Mouse (Mus musculus) brain, adult 2 months (tissue): ENCODE results near the gene Armc3.
A peak's percentile ranks its signal among the peaks of the same experiment; 100 is the strongest.

Source experiments
- DNase-seq: peaks from one replicate; pipeline ENCODE4 v3.0.0; 2011; ENCODE audit warnings: low read depth, low spot score

The Armc3 gene

DNA sequence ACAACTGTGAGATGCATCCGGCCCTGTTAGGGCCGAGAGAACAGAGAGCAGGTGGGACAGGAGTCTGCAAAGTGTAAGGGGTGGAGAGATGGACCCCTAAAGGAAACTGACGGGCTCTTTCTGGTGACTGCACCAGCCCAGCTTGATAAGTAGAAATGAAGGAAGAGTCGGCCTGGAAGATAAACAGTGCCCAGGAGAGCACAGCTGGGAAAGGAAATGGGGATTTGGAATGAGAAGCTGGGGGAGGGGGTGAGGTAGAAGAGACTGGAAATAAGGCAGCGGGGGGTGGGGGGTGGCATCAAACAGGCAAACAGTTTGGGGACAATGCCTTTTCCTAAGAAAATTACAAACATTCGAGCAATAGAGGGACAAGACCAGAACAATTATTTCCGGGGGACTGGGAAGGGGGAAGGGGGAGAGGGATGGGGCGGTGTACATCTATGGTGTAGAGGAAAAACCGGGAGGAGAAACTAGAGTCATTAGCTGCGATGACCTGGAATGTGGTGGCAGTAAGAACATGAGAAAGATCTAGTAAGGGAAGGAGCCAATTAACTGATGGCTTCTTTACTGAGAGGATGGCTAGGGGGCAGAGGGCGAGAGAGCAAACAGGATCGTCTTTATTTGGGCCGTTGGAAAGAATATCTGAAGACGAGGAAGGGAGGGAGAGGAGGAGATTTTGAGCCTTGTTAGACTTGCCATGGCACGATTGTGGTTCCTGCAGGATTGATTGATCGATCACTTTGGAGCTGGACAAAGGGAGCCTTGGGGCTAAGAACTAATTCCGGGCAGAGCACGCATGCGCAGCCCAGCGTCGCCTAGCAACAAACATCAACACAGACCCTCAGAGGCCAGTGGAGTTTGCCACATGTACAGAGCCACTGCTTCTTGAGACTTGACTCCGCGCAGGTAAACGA is at the start of gene Armc3:
Armc3 (plus strand) TSS at position 851 of the 914 bp plus-strand sequence.
- DNase-seq: peak; percentile 75

DNA sequence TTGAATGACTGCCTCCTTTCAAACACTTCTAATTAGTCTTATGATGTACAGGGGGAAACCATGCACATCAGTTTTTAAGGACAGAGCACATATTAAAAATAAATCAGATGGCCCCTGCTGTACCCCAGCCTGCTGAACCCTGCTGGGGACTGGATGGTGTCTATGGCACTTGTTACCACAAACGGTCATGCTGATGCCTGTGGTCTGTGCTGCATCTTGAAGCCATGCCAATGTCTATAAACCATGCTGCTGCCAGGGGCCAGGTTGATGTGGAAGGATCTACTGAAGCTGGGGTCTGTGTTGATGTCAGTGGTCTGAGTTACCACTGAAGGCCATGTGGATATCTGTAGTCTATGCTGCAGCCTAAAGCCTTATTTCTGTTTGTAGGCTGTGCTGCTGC is 46.4 kb upstream of the Armc3 start:
- no peak for DNase-seq

DNA sequence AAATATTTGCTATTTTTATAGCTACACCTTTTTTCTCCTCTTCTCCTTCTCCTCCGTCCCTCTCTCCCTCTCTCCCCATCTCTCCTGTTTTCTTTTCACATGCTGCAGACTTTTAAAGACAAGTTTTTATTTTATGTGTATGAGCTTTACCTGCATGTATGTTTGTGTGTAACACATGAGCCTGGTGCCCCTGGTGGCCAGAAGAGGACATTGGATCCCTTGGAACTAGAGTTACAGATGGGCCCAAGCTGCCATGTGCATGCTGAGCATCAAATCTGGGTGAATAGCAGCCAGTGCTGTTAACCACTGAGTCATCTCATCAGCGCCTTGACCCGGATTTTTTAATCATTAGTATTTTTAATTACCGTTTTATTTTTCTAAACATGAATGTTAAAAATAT is 42.9 kb upstream of the Armc3 start:
- peak; percentile 46 for DNase-seq

DNA sequence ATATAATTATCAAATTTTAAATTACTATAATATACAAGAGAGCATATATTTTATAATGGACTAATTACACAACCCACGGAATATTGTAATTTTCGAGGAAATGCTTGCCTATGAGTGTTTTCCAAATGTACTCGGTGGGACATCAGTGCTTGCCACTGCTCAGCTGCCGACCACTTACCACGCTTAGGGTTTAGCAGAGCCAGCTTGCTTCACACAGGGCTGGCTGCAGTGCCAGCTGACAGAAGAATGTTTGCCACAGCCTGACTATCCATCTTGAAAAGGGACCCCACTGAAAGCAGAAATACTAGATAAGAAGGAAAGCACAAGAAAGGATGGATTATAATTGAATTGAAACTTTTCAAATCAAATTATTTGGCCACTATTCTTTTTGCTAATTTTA is 39.6 kb upstream of the Armc3 start:
- no peak for DNase-seq

DNA sequence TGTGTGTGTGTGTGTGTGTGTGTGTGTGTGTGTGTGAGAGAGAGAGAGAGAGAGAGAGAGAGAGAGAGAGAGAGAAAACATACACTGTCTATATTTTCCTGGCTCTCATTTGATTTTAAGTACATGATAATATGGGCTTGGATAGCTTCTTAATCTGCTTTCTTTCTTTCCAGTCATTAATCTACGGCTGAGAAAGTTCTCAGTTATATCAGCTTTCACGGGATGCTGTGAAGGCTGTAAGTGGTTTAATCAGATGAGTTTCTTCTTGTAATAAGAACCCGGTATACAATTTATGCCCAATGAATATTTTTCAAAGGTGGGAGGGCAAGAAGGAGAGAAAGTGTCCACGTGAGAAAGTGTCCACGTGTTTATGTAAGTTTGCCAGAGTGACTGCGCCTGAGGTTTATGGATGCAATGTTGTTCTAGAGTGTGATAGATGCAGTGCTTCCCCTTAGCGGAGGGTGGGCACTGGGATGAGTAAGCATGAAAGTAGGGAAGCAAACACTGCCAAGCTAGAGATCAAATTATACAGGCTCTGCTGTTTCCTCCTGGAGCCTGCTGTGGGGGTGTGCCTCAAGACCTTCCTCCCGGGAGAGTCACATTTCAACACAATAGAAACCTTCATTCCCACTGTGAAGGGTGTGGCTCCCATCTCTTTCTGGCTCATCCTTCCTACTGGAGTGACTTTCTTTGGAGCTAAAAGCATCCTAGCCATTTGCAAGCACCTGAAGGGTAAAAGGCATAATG is 38.6 kb upstream of the Armc3 start:
- peak; percentile 76 for DNase-seq

DNA sequence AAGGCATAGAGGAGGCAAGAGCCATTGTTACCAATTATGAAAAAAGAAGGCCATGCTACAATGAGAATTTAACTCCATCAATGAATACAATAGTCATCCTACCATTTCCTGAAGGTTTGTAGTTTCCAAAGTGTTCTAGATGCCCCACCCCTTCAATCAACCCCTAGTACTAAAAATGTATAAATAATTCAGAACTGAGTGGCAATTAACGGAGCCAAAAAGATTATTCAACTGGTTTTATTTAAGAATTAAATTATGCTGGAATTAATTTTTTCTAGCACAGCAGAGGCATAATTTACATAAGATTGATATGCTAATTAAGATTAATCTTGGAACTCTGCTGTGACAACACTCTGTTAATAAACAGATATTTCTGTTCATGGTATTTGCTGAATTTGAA is 34.9 kb upstream of the Armc3 start:
- no peak for DNase-seq

DNA sequence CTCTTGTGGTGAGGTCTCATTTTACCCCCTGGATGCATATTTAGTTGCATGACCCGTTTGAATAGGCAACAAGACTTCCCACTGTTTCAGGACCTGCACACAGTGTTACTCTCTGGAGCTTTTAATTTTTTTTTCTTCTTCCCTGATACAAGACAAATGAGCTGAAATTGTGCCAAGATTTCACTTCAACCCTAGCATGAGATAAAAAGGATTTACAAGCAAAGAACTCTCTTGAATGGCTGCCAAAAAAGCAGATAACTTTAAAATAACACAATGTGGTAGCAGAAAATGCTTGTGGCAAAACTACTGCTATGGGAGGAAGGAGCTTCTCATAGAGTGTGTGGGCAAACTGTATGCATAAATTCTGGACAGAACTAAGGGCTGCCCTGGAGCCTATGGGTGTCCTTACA is 22.3 kb upstream of the Armc3 start:
- peak; percentile 73 for DNase-seq

DNA sequence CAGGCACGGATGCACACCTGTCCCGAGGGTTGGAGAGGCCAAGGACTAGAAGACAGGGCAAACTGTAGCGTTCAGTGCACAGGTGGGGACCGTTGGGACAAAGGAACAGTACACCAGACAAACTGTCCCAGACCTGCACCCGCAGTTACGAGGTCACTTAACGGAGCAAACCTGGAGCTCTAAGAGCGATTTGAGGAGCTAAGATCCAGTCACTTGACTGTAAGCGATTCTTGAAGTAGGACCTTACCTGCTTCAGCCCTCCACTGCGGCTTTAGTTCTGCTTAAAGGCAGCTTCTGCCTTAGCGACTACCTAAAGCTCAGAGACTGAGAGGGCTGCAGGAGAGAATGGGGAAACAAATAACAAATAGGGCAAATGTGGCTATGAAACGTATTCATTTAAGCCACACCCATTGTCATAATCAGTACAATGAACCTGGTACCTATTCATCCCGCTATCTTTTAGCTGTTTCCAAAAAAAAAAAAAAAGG is 308 bp downstream of the Armc3 start:
- no peak for DNase-seq

DNA sequence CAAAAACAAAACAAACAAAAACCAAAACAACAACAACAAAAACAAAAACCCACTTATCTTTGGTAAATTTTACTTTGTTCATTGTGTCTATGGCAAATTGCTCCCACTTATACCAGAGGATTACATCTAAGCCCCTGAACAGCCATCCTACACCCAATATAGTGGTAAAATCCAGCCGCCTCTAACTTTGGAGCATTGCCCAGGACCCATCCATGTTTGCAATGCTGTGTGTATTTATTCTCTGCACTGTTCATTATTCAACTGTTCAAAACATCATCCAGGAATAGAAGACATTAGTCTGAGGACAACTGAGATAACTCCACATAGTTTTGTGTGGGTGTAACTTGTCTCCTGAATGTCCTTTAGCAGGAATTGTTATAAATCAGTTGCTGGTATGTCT is 1.0 kb downstream of the Armc3 start:
- DNase-seq: peak; percentile 6

DNA sequence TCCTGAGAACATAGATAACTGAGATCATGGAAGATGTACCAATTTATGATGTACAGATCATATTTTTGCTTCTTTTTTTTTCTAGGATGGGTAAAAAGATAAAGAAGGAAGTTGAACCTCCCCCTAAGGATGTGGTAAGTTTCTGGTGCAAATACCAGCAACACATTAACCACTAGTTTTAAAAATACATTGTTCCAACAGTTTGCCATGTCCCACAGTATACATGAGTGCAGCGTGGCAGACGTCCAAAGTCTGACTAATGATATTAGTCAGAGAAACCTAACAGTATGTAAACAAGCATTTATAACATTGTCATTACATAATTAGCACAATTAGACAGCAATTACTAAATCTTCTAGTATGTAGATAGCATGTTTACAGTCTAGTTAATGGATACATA is 2.6 kb downstream of the Armc3 start:
- DNase-seq: peak; percentile 12

DNA sequence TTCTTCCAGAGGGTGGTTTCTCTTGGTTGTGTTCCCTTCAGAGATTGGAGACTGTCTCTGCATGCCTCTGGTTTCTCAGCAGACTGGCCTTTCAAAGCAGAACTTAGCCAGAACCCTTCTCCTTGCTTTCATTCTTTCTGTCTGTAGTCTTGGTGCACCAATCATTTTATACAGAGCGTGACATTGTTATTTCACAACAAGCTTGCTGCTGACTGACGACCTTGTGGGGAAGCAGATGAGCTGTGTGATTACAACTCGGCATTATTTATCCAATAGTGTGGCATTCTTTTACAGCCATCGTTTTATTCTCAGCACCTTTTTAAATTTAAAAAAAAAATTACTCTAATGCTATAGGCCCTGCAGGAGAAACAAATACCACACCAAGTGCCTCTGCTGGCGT is 35.2 kb downstream of the Armc3 start:
- DNase-seq: no peak

DNA sequence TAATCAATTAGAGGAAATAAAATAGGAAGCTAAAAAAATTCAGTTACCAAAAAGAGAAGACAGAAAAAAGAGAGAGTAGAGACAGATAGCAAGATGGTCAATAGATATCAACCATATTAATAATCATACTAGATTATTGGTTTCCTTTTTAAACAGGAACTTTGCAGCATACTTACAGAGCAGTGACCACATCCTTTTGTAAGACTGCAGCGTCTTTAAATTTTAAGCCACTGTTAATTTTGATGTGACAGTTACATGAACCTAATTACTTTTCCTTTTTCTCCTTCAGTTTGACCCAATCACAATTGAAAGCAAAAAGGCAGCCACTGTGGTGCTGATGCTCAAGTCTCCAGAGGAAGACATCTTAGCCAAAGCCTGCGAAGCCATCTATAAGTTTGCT is 36.1 kb downstream of the Armc3 start:
- no peak for DNase-seq

DNA sequence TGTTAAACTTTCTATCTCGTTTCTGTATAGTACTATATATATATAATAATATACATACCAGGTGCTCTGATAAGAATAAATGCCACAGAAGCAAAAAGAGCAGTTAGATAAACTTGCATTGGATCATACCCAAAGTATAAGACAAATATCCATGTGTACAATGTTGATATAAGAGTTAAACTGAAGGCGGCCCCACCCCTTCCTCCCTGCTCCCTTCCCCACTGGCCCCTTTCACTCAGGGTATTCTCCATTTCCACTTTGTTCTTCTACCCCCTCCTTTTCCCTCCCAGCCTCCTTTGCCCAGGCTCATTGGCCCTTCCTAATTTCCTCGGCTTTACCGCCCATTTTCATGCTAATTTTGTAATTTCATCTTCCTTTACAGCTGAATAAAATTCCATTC is 36.5 kb downstream of the Armc3 start:
- DNase-seq: no peak

DNA sequence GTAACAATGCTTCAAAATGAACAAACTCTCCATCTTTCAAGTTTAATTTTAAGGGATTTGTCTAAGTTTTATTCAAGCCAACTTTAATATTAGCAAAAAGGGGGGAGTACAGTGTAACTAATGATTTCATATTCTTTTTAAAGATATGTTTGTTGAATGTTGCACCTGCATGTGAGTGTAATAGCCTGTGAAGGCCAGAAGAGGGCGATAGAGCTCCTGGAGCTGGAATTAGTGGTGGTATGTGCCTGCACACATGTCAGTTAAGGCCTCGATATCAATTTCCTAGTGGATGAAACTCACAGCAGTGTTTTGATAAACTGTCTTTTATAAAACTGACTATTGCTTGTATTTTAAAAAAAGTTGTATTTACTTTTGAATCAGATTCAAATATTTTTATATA is 39.7 kb downstream of the Armc3 start:
- DNase-seq: no peak

DNA sequence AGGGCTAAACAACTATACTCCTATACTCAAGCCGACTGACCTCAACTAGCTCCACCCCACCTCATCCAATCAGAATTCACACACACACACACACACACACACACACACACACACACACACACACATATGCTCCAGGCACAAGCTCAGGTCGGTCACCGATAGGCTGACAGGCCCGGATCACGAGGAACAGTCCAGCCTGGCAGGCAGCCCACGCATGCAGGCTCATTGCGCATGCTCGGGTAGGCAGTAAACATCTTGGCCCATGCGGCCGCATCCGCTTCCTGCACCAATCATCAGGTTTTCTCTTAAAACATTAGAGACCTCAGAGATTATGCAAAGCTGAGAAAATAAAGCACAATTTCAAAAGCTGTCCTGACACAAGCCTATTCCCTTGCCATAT is 50.5 kb downstream of the Armc3 start:
- no peak for DNase-seq

DNA sequence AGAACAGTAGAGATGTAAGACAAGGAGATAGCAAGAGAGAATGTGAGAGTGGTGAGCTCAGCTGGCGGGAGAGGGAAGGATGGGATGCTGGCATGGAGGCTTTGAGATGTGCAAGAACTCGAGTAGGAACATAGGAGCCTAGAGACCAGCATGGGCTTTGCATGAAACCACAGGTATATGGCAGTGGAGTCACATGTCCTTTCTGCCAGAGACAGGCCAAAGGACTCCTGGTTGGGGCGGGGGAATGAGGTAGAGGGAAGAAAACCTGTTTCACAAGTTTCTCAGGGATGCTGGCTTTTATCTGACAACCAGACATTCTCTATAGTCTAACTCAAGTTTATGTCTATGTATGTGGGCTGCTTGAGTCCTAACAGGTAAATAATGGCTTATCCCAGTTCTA is 55.9 kb downstream of the Armc3 start:
- no peak for DNase-seq

DNA sequence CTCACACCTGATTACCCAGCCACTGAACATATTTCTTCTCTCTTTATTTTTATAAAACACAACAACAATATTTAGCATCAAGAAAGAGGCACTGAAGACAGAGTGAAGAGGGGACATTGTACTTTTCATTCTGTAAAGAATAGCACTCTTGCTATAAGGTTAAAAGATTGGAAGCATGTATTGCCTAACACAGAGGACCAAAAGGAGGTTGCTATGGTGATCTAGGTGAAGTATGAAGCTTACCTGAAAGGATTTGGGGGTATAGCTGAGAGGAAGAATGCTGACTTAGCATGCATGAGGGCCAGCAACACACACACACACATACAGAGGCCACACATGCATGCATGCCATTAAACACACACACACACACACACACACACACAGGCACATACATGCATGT is 58.2 kb downstream of the Armc3 start:
- no peak for DNase-seq

DNA sequence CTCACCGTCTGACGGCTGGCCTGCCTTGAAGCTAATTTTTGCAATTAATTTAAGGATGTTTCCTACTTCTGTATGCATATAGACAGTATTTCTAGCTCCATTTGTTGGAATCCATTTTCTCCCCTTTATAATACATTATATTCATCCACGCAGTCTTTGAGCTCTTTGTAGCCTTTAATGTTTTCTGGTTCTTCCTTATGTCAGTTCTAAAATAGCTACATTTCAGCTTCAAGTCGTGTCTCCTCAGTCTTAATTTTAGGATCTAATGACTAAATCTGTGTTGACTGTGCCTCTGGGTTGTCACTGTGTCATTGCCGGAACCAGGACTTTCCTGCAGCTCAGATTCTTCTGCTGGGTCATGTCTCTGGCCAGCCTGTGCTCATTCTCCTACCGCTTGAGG is 61.3 kb downstream of the Armc3 start:
- peak; percentile 52 for DNase-seq

DNA sequence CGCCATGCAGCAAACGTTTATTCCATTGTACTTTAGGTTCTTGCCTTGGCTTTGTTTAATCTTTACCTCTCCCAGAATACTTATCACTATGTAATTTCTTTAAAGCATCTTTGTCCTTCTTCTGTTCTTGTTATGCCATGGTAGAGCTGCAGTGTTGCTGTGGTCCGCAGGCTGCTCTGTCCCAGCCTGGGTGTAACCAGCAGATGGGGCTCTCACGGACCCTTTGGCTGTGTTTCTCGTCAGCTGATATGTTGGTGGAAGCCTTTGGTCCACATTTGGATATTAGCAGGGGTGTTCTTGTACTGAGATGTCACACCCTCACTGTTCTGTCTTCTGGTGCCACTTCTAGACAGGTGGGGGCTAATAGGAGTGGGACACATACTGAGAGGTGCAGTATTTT is 64.3 kb downstream of the Armc3 start:
- peak; percentile 15 for DNase-seq

DNA sequence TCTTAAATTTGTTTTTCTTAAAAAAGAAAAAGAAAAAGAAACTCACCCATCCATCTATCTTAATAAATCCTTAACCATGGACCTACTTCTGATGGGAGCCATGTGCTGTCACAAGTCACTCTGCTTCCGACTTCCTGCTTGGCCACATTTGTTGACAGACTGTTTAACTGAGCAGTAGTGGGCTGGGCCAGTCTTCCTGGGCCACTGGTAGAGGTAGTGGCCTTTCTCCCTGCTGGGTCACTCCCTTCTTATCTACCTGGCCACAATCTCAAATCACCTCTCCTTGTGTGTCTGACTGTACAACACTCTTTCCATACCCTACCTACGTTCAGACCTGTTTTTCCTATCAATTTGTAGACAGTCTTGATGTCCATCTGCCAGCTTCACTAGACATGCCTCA is 66.7 kb downstream of the Armc3 start:
- no peak for DNase-seq

DNA sequence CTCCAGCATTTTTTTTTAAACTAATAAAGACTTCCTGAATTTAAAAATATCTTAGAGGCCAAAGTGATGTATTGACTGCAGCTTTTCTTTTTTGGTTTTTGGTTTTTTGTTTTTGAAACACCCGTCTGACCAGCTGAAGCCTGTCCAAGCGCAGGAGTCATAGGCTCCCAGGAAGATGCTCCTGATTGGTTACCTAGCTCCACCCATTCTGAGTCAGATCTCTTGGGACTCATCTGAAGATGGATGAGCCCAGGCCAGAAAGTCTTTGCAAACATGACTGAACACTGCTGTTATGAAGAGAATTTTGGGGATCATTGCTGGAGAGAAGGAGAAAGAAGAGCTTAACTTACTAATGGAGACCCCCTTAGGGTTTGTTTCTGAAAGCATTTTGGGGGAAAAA is 68.3 kb downstream of the Armc3 start:
- no peak for DNase-seq

DNA sequence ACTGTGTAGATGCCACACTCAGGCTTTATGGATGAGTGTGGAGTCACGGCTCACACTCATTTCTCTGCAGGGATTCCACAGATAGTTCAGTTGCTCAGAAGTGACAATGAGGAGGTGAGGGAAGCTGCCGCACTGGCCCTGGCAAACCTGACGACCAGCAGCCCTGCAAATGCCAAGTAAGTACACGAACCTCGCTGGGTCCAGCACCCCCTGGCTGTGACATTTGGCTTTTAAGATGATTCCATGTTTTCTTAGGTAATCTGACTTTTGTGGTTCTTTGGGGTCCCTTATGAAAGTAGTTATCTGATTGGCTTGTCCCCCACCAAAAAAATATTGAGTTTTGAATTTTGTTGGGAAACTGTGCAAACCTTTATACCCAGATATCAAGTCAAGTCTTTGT is 70.9 kb downstream of the Armc3 start:
- DNase-seq: peak; percentile 16

DNA sequence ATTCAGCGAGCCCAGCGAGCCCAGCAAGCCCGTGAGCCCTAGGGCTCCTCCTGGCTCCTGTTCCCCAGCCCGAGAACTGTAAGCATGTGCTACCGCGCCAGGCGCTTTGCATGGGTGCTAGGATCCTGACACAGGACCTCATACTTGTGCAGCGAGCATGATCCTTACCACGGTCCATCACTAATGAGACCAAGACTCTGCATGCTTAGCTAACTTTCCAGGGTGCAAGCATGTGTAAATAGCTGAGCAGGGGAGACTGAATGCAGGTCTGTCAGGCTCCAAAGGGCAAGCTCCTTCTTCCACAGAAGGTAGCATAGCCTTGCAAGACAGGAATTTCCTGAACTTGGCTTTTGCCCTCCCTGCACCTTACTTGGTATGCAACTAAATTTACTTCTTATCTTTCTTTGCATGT is 71.6 kb downstream of the Armc3 start:
- DNase-seq: no peak
